Mouse (Mus musculus) CD4-positive, CD25-positive, alpha-beta regulatory T cell, adult 2 months (primary cell): Measurements from ENCODE around the gene Kcnmb2.

Source experiments
- DNase-seq: peaks from one replicate; pipeline ENCODE4 v3.0.0-alpha.2; 2012; ENCODE audit warnings: low read depth, low spot score

Kcnmb2 gene

DNA sequence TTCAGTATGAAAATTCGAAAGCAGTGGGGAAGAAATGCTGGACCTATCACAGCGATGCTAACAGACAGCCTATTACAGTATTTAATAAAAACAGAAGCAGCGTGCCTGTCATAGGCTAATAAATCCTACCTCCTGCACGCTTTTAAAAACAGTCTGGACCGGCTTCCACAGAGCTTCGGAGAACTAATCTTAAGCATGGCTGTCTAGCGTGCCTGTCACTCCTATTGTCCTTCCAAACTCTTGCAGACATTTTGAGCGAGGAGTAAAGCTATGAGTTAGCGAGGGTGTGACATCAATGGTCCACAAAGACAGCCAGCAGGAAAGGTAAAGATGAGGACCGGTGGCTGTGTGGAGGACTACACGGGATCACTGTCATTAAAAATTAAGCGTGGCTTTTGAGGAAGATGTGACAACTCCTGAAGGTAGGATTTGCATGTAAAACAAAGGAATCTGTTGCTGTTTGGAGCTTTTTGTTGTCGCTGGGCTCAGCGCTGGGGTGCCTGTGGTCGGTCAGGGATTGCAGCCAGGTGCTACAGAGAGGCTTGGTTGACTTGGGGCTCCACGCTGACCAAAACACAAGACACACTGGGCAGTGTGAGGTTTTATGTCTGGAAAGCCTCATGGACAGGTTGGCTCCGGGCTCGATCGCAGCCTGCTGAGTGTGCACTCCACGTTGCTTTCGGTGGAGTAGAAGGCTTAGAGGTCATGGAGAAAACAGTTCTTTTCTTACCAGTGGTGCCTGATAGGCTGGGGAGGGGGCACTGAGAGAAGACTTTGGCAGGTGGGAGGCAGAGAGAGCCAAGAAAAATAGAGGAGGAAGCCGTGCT, at the start of gene Kcnmb2:
TSS of gene Kcnmb2 (plus strand) at position 4 of the 827 bp plus-strand sequence.
- DNase-seq: no peak

DNA sequence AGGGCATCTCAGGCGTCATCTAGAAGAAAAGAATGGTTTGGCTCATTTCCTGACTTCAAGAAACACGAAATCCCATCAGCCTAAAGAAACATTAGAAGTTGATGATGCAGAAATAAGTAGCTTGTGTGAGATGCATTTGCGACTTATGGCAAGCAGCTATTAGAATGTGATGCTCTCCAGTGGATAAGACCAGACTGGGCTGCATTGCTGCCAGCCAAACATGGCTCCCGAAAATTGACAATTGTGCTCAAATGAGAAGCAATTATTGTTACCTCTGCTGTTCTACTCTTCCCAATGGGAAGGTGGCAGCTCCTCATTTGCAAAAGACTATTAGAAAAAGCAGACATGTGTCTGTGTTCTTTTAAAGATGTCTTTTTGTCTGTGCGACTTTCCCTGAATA, 38.8 kb upstream of the Kcnmb2 start:
- no peak for DNase-seq

GRCm38 (mm10) chr3:31864070-31864469, 38.2 kb upstream of the Kcnmb2 start:
- no peak for DNase-seq

GRCm38 (mm10) chr3:31871461-31871860, 30.8 kb upstream of the Kcnmb2 start:
- DNase-seq: no peak

GRCm38 (mm10) chr3:31882621-31883131, 19.6 kb upstream of the Kcnmb2 start:
- DNase-seq: no peak

DNA sequence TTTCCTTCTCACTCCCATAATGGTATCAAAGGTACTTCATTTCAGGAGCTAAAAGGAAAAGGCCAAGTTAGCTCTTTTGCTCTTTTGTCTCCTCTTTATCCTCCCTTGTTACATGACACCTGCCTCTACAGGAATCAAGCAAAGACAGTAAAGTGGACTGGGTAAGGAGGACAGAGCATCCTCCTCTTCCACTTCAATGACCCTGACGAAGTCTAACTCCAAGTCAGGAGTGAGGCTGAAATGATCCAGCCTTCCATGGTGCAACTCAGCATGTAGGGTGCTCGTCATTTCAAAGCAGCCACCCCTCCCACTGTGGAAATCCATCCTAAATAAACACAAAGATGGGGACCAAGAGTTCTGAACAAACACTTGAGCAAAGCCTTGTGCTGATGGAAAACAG, 9.7 kb upstream of the Kcnmb2 start:
- DNase-seq: no peak

DNA sequence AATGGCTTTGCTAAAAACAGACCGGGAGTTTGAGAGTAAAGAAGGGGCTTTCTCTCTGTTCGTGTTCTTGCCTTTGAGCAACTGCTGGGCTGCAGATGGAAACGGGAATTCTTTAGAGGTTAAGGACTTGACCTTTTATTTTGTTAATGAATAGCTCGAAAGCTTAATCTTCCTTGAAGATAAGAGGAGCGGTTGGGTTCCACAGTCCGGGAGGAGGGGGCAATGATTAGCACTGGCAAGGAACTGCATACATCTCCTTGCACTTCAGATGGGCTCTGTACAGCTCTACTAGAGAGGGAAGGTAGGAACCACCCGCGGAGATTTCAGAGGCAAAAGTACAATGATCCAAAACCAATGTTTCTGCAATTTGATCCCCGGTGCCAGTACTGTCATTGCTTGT, 1.2 kb downstream of the Kcnmb2 start:
- no peak for DNase-seq

GRCm38 (mm10) chr3:31904156-31904555, 1.8 kb downstream of the Kcnmb2 start:
- DNase-seq: no peak

- no peak for DNase-seq
These were observed 8.9 kb downstream of the Kcnmb2 start for GRCm38 (mm10) chr3:31911168-31911567.

DNA sequence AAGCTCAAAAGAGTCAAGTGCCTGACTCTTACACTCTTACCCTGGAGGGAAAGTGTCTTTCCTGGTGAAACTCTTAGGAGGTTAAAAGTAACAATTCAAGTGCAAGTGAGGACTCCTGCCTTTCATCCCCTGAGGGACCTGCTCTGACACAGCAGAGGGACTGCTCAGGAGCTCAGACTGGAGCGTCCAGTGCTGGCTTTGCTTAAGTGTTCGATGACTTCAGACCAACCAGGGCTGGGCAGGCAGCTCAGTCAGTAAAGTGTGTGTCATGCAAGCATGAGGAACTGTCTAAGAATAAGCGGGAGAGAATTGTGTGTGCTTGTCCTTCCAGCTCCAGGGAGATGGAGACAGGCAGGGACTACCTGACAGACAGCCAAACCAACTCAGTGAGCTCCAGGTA, 9.4 kb downstream of the Kcnmb2 start:
- no peak for DNase-seq

DNA sequence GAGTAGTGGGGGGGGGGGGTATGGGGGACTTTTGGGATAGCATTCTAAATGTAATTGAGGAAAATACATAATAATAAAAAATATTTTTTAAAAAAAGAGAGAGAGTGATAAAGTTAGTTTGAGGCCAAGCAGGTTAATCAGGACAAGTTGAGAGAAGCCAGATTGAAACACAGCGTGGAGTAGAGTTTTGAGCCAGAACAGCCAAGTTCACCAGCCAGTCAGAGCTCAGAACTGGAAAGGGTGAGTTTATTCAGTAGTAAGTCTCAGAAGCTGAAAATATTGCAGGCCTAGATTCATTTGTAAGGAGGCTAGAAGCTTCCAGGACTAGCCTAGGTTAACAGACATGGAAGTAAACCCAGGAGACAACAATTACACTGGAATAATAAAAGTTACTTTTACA, 26.2 kb downstream of the Kcnmb2 start:
- DNase-seq: no peak

- DNase-seq: no peak
These were observed 32.4 kb downstream of the Kcnmb2 start for GRCm38 (mm10) chr3:31934704-31935103.

DNA sequence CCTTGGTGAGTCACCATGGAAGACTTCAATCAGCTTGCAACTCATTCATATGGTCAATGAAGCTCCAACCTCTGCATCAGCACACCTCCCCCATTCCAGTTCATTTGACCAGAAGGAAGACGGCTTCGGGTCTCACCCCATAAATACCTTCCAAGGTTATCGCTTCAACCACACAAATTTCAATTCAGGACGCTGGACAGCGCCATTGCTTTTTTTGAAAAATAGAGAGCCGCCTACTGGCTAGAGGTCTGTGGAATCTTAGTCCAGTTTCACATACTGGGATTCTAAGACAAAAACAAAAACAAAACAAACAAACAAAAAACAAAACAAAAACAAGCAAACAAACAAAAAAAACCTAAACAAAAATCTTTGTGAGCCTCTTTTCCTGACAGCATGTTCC, 39.2 kb downstream of the Kcnmb2 start:
- no peak for DNase-seq

DNA sequence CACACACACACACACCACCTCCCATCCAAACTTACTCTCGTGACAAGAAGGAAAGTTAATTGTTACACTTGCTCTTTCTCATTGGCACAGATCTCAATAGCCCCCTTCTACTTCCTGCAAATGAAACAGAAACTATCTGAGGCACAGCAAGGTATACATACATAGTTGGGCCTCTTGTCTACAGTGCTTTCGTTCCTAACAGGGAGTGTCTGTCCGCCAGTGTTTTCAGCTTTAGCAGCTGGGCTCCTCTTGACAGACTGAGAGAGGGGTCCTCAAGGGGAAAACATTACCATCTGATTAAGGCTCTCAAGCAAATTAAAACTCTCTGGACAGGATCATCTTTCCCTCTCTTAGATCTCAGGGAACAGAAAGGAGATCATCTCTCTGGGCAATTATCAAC, 51.9 kb downstream of the Kcnmb2 start:
- DNase-seq: no peak

GRCm38 (mm10) chr3:31955004-31955403, 52.7 kb downstream of the Kcnmb2 start:
- DNase-seq: no peak

DNA sequence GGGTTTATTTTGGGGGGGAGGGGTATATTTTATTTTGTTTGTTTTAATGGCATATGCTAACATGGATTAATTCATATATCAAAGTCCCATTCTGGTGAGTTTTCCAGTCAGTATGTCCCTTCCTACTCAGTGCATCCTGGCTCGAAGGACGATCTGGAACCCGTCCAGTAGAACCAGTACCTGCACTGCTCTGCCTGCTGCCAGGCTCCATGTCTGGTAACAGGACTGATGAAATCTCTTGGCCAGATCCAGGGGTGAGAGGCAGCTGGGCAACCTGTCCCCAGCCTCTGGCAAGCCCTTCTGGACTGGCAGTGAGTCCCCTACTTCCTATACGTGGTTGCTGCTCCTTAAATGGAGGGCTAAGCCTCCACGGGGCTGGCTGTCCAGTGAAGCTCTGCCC, 57.5 kb downstream of the Kcnmb2 start:
- no peak for DNase-seq

- no peak for DNase-seq
These were observed 58.9 kb downstream of the Kcnmb2 start for GRCm38 (mm10) chr3:31961175-31961574.

DNA sequence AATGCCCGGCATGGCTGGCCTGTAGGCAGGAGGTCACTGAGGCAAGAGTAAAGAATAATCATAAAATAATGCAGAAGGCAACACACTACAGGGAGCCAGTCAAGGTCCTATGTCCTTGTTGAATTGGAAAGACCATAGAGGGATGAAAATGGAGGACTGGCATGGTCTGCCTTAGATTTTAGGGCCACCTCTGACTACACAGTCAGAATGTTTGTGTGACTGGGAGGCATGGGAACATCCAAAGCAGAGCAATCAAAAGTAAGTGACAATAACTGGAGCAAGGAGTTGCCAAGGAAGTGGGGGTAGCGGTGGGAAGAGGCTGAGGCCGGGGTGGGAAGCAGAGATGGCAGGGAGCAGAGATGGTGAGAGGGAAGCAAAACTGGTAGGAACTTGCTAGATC, 60.8 kb downstream of the Kcnmb2 start:
- DNase-seq: no peak

- no peak for DNase-seq
These were observed 77.4 kb downstream of the Kcnmb2 start for GRCm38 (mm10) chr3:31979661-31980060.

DNA sequence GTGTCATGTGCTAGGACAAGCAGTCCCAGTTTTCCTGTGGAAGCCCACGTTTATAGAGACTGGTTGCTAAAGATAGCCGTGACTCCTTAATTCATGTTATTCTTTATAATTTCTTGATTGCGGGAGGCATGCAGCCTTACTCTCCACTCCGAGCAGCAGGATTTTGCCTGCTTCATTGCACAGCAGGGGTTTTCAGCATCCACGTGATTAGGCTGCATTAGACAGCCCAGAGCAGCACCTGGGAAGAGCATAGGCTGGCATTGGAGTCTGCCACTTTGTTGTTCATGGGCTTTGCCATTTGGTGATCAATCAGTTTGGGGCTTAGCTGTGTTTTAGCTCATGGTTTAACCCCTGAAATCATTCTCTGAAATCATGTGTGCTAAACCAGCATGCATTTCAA, 80.1 kb downstream of the Kcnmb2 start:
- DNase-seq: no peak

DNA sequence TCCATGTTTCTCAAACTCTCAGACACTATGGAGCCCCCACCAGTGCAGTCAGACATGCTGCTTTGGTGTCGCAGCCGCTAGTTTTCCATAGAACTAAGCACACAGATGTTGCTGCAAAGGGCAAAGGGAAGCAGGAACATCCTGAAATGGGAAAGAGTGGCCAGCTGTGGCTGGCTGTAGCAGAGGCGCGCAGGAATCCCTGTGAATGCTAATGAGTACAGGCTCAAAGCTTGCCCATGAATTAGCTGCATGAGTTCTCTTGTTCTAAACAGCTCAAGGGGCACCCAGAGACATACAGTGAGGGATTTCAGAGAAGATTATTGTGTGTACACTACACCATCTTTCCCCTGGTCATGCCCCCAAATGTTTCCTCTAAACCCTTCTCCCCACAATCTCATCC, 82.8 kb downstream of the Kcnmb2 start:
- DNase-seq: no peak

- no peak for DNase-seq
These were observed 89.3 kb downstream of the Kcnmb2 start for GRCm38 (mm10) chr3:31991526-31992045.

DNA sequence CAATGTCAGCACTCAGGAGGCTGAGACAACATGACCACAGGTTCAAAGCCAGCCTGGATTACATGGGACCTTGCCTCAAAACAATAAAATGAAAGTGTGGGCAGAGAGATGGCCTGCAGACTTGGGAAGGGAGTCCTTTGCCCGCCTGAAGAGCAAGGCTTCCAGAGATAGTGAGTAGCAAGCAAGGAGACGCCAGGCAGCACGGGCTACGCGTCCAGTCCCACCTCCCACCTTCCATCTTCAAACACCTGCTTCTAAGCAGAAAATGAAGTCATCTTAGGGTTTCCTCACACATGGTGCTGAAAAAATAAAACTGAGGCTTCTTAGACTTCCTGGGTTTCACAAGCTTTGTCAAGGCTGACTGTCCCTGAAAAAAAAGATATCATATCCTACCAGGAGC, 109.3 kb downstream of the Kcnmb2 start:
- no peak for DNase-seq
